Mouse (Mus musculus) testis, postnatal 10 days (tissue): ENCODE data around the gene Myom1.

Experiments
- DNase-seq: peaks from one replicate; pipeline ENCODE4 v3.0.0; 2021; ENCODE audit warnings: low spot score

Myom1 gene

GRCm38 (mm10) chr17:71102571-71103551 is 100.4 kb downstream of the Myom1 start:
- no peak for DNase-seq

GRCm38 (mm10) chr17:71105297-71105696 is 102.9 kb downstream of the Myom1 start:
- DNase-seq = no peak

- no peak for DNase-seq
Observed at GRCm38 (mm10) chr17:71106250-71106649, 103.8 kb downstream of the Myom1 start.

GRCm38 (mm10) chr17:71110753-71111265 is 108.4 kb downstream of the Myom1 start:
- DNase-seq = no peak

GRCm38 (mm10) chr17:71112689-71113088 is 110.3 kb downstream of the Myom1 start:
- no peak for DNase-seq

- DNase-seq = no peak
Observed at GRCm38 (mm10) chr17:71114282-71114681, 111.8 kb downstream of the Myom1 start.

- DNase-seq = no peak
Observed at GRCm38 (mm10) chr17:71117956-71118355, 115.5 kb downstream of the Myom1 start.

- no peak for DNase-seq
Observed at GRCm38 (mm10) chr17:71118607-71119006, 116.2 kb downstream of the Myom1 start.

GRCm38 (mm10) chr17:71120626-71121025 is 118.2 kb downstream of the Myom1 start:
- no peak for DNase-seq

GRCm38 (mm10) chr17:71124061-71124670 is 121.7 kb downstream of the Myom1 start:
- DNase-seq = no peak

GRCm38 (mm10) chr17:71124674-71125073 is 122.2 kb downstream of the Myom1 start:
- DNase-seq = no peak

GRCm38 (mm10) chr17:71125519-71125918 is 123.1 kb downstream of the Myom1 start:
- no peak for DNase-seq

GRCm38 (mm10) chr17:71126001-71126400 is 123.6 kb downstream of the Myom1 start:
- DNase-seq = no peak

GRCm38 (mm10) chr17:71127464-71128110 is 125.2 kb downstream of the Myom1 start:
- DNase-seq = no peak

- no peak for DNase-seq
Observed at GRCm38 (mm10) chr17:71129489-71130261, 127.2 kb downstream of the Myom1 start.

GRCm38 (mm10) chr17:71132221-71132620 is 129.8 kb downstream of the Myom1 start:
- DNase-seq = no peak

- no peak for DNase-seq
Observed at GRCm38 (mm10) chr17:71132856-71133439, 130.5 kb downstream of the Myom1 start.

- DNase-seq = no peak
Observed at GRCm38 (mm10) chr17:71134441-71134955, 132.1 kb downstream of the Myom1 start.

GRCm38 (mm10) chr17:71135108-71135507 is 132.7 kb downstream of the Myom1 start:
- DNase-seq = no peak

- no peak for DNase-seq
Observed at GRCm38 (mm10) chr17:71135866-71136265, 133.4 kb downstream of the Myom1 start.
